Mouse (Mus musculus): ENCODE data around the gene Egfl8. TPM values are rescaled to one million over a fixed set of nuclear protein-coding genes. Genes with fewer than 3 reads are reported as not detected.

Gene Egfl8
- polyA plus RNA-seq, 2 experiments: 8.7 to 11.3 TPM

DNA sequence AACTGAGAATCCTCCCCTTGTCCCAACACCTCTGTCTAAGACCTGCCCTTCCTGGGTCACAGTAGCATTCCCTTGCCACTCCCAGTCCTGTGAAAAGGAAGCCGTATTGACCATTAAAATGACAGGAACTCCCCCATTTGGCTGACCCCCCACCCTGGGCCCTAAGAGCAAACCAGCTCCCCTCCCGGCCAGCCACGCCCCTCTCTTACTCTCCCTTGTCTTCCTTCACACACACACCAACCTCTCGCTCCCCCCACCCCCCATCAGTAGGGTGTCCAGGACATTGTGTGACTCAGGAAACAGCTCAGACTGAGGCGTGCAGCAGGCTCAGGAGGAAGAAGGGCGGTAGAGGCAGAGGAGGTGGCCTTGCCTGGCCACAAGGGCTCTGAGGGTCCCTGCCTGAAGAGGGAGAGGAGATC, 51.8 kb downstream of the Egfl8 start, which contains the start of gene Notch4:
Gene Notch4, plus strand, starts transcription at position 266 of the 419 bp plus-strand sequence.
- Histone ChIP-seq H3K4me1 (ENCODE audit: control insufficient read depth, insufficient read depth, low read length) (peaks cover 8% of the 10 kb centered on the region), H3K27ac (replicated peaks; ENCODE audit: low read depth, low read length) (0 out of 2 replicates have a peak within 1 kb of the TSS, but pooled peaks have one; percentile 7), H3K4me2 (replicated peaks; ENCODE audit: low read depth, low read length, severe bottlenecking) (no peak within 1 kb of the TSS), H3K9ac (ENCODE audit: low read depth, low read length, severe bottlenecking) (peak within 1 kb of the TSS; percentile 22; the same call in 1 of the 2 replicates), H3K9me3 (ENCODE audit: control insufficient read depth, low read length) (no peaks in the 10 kb centered on the region), H3K36me3 (ENCODE audit: control insufficient read depth, insufficient read depth, low read length) (no peaks in the 10 kb centered on the region), H3K27me3 (ENCODE audit: control insufficient read depth, insufficient read depth, low read length) (no peaks in the 10 kb centered on the region), H3K4me3 (replicated peaks; ENCODE audit: low read length) (no peak within 1 kb of the TSS; the same call in 1 of the 2 replicates)
- DNase-seq (ENCODE audit: low spot score) (no peak), ATAC-seq (ENCODE audit: low FRiP score, low read depth) (peak; percentile 47)
- no peak for TF ChIP-seq POLR2A (IDR thresholded peaks at IDR 0.05; ENCODE audit: borderline replicate concordance, extremely low read depth, insufficient read depth, insufficient read length)
- WGBS: 12% methylated on average over 6 of the region's 6 CpGs

DNA sequence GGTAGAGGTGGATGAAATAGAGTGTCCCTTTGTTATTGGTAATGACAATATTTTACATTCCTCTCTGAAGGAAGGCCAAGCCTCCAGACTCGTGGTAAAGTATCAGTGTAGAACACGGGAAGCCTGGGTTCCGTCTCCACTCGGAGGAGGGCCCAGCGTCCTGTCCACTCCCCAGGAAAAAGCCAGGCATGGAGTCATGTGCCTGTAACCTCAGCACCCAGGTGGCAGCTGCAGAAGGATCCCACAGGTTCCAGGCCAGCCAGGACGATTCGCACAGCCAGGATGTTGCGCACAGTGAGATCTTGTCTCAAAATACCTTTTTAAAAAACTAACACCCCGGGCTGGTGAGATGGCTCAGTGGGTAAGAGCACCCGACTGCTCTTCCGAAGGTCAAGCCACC, 52.4 kb downstream of the Egfl8 start:
- no peak overlapping the region for H3K9ac ChIP-seq (ENCODE audit: low read depth, low read length, severe bottlenecking)
- no peaks in the 10 kb centered on the region for H3K27me3 ChIP-seq (ENCODE audit: control insufficient read depth, insufficient read depth, low read length)
- H3K4me1 ChIP-seq (ENCODE audit: control insufficient read depth, insufficient read depth, low read length): peaks cover 8% of the 10 kb centered on the region
- DNase-seq (ENCODE audit: low spot score) (no peak), ATAC-seq (ENCODE audit: low FRiP score, low read depth) (no peak)
- H3K4me2 ChIP-seq (replicated peaks; ENCODE audit: low read depth, low read length, severe bottlenecking): no peak overlapping the region
- no peak overlapping the region for H3K4me3 ChIP-seq (replicated peaks; ENCODE audit: low read length)
- TF ChIP-seq POLR2A (IDR thresholded peaks at IDR 0.05; ENCODE audit: borderline replicate concordance, extremely low read depth, insufficient read depth, insufficient read length): no peak
- H3K9me3 ChIP-seq (ENCODE audit: control insufficient read depth, low read length): no peaks in the 10 kb centered on the region
- WGBS: 73% methylated on average over 11 of the region's 11 CpGs
- H3K36me3 ChIP-seq (ENCODE audit: control insufficient read depth, insufficient read depth, low read length): no peaks in the 10 kb centered on the region
- no peak overlapping the region for H3K27ac ChIP-seq (replicated peaks; ENCODE audit: low read depth, low read length)

Other genes with a start within 250 kb of the Egfl8 start
- gene Btnl1, start 238.8 kb downstream of the Egfl8 start, polyA plus RNA-seq (2012; rRNA removed): not detected in 2 replicates
- gene Btnl1, start 238.8 kb downstream of the Egfl8 start, polyA plus RNA-seq (2014; fragmentation: Nextera tagmentation; extraction: Ambion mirVana): not detected in 2 replicates
- gene BC051142, start 217.2 kb downstream of the Egfl8 start, polyA plus RNA-seq (2012; rRNA removed): 1.4 and 1.5 TPM in 2 replicates
- gene BC051142, start 217.2 kb downstream of the Egfl8 start, polyA plus RNA-seq (2014; fragmentation: Nextera tagmentation; extraction: Ambion mirVana): 0.19 and 0.85 TPM in 2 replicates
- 0.05 TPM in 1 of 2 replicates, not detected in the other for gene Btnl4, start 138.7 kb downstream of the Egfl8 start, polyA plus RNA-seq (2012; rRNA removed)
- gene Btnl4, start 138.7 kb downstream of the Egfl8 start, polyA plus RNA-seq (2014; fragmentation: Nextera tagmentation; extraction: Ambion mirVana): not detected in 2 replicates
- not detected in 2 replicates for gene Btnl6, start 98.6 kb downstream of the Egfl8 start, polyA plus RNA-seq (2012; rRNA removed)
- not detected in 2 replicates for gene Btnl6, start 98.6 kb downstream of the Egfl8 start, polyA plus RNA-seq (2014; fragmentation: Nextera tagmentation; extraction: Ambion mirVana)
- 9.6 and 13.3 TPM in 2 replicates for gene Notch4, start 51.7 kb downstream of the Egfl8 start, polyA plus RNA-seq (2012; rRNA removed)
- gene Notch4, start 51.7 kb downstream of the Egfl8 start, polyA plus RNA-seq (2014; fragmentation: Nextera tagmentation; extraction: Ambion mirVana): 4.3 and 5.7 TPM in 2 replicates
- gene Gpsm3, start 26.2 kb downstream of the Egfl8 start, polyA plus RNA-seq (2012; rRNA removed): 3.7 and 4.0 TPM in 2 replicates
- 7.6 and 7.9 TPM in 2 replicates for gene Gpsm3, start 26.2 kb downstream of the Egfl8 start, polyA plus RNA-seq (2014; fragmentation: Nextera tagmentation; extraction: Ambion mirVana)
- 141 and 149 TPM in 2 replicates for gene Pbx2, start 24.7 kb downstream of the Egfl8 start, polyA plus RNA-seq (2012; rRNA removed)
- gene Pbx2, start 24.7 kb downstream of the Egfl8 start, polyA plus RNA-seq (2014; fragmentation: Nextera tagmentation; extraction: Ambion mirVana): 13.5 and 17.0 TPM in 2 replicates
- gene Ager, start 18.1 kb downstream of the Egfl8 start, polyA plus RNA-seq (2012; rRNA removed): 12.2 and 13.2 TPM in 2 replicates
- gene Ager, start 18.1 kb downstream of the Egfl8 start, polyA plus RNA-seq (2014; fragmentation: Nextera tagmentation; extraction: Ambion mirVana): 2.1 and 2.9 TPM in 2 replicates
- 103 and 112 TPM in 2 replicates for gene Rnf5, start 12.3 kb downstream of the Egfl8 start, polyA plus RNA-seq (2012; rRNA removed)
- gene Rnf5, start 12.3 kb downstream of the Egfl8 start, polyA plus RNA-seq (2014; fragmentation: Nextera tagmentation; extraction: Ambion mirVana): 79.5 and 83.6 TPM in 2 replicates
- 150 and 223 TPM in 2 replicates for gene Agpat1, start 11.7 kb downstream of the Egfl8 start, polyA plus RNA-seq (2012; rRNA removed)
- 53.3 and 55.4 TPM in 2 replicates for gene Agpat1, start 11.7 kb downstream of the Egfl8 start, polyA plus RNA-seq (2014; fragmentation: Nextera tagmentation; extraction: Ambion mirVana)
- gene Ppt2, start 12.5 kb upstream of the Egfl8 start, polyA plus RNA-seq (2012; rRNA removed): 39.6 and 52.4 TPM in 2 replicates
- 27.0 and 29.9 TPM in 2 replicates for gene Ppt2, start 12.5 kb upstream of the Egfl8 start, polyA plus RNA-seq (2014; fragmentation: Nextera tagmentation; extraction: Ambion mirVana)
- 5.5 and 5.7 TPM in 2 replicates for gene Prrt1, start 13.6 kb upstream of the Egfl8 start, polyA plus RNA-seq (2012; rRNA removed)
- 0.40 and 0.94 TPM in 2 replicates for gene Prrt1, start 13.6 kb upstream of the Egfl8 start, polyA plus RNA-seq (2014; fragmentation: Nextera tagmentation; extraction: Ambion mirVana)
- gene Fkbpl, start 28.8 kb upstream of the Egfl8 start, polyA plus RNA-seq (2012; rRNA removed): 5.1 TPM in 2 replicates
- 11.9 and 12.5 TPM in 2 replicates for gene Fkbpl, start 28.8 kb upstream of the Egfl8 start, polyA plus RNA-seq (2014; fragmentation: Nextera tagmentation; extraction: Ambion mirVana)
- gene Atf6b, start 31.2 kb upstream of the Egfl8 start, polyA plus RNA-seq (2012; rRNA removed): 104 and 121 TPM in 2 replicates
- 68.3 and 80.9 TPM in 2 replicates for gene Atf6b, start 31.2 kb upstream of the Egfl8 start, polyA plus RNA-seq (2014; fragmentation: Nextera tagmentation; extraction: Ambion mirVana)
- gene Tnxb, start 54.6 kb upstream of the Egfl8 start, polyA plus RNA-seq (2012; rRNA removed): 4.5 and 5.4 TPM in 2 replicates
- 1.5 and 2.0 TPM in 2 replicates for gene Tnxb, start 54.6 kb upstream of the Egfl8 start, polyA plus RNA-seq (2014; fragmentation: Nextera tagmentation; extraction: Ambion mirVana)
- 3.2 and 4.3 TPM in 2 replicates for gene C4b, start 127.9 kb upstream of the Egfl8 start, polyA plus RNA-seq (2012; rRNA removed)
- gene C4b, start 127.9 kb upstream of the Egfl8 start, polyA plus RNA-seq (2014; fragmentation: Nextera tagmentation; extraction: Ambion mirVana): 0.53 and 1.3 TPM in 2 replicates
- 0.25 and 0.68 TPM in 2 replicates for gene Cyp21a1, start 188.6 kb upstream of the Egfl8 start, polyA plus RNA-seq (2012; rRNA removed)
- 0.17 and 0.33 TPM in 2 replicates for gene Cyp21a1, start 188.6 kb upstream of the Egfl8 start, polyA plus RNA-seq (2014; fragmentation: Nextera tagmentation; extraction: Ambion mirVana)
- 46.4 and 46.5 TPM in 2 replicates for gene Stk19, start 221.0 kb upstream of the Egfl8 start, polyA plus RNA-seq (2012; rRNA removed)
- gene Stk19, start 221.0 kb upstream of the Egfl8 start, polyA plus RNA-seq (2014; fragmentation: Nextera tagmentation; extraction: Ambion mirVana): 23.9 and 26.8 TPM in 2 replicates
- gene Dxo, start 221.0 kb upstream of the Egfl8 start, polyA plus RNA-seq (2012; rRNA removed): 87.6 and 98.9 TPM in 2 replicates
- 52.6 and 59.9 TPM in 2 replicates for gene Dxo, start 221.0 kb upstream of the Egfl8 start, polyA plus RNA-seq (2014; fragmentation: Nextera tagmentation; extraction: Ambion mirVana)
- 75.8 and 99.4 TPM in 2 replicates for gene Skiv2l, start 234.2 kb upstream of the Egfl8 start, polyA plus RNA-seq (2012; rRNA removed)
- 43.5 and 45.0 TPM in 2 replicates for gene Skiv2l, start 234.2 kb upstream of the Egfl8 start, polyA plus RNA-seq (2014; fragmentation: Nextera tagmentation; extraction: Ambion mirVana)
- gene Nelfe, start 234.4 kb upstream of the Egfl8 start, polyA plus RNA-seq (2012; rRNA removed): 56.4 and 92.2 TPM in 2 replicates
- gene Nelfe, start 234.4 kb upstream of the Egfl8 start, polyA plus RNA-seq (2014; fragmentation: Nextera tagmentation; extraction: Ambion mirVana): 101 and 111 TPM in 2 replicates
- 0.76 and 0.88 TPM in 2 replicates for gene Cfb, start 246.5 kb upstream of the Egfl8 start, polyA plus RNA-seq (2012; rRNA removed)
- 1.6 and 2.1 TPM in 2 replicates for gene Cfb, start 246.5 kb upstream of the Egfl8 start, polyA plus RNA-seq (2014; fragmentation: Nextera tagmentation; extraction: Ambion mirVana)